Mouse (Mus musculus): Measurements from ENCODE around the gene Cdkn2c. TPM values are rescaled to one million over a fixed set of nuclear protein-coding genes. Genes with fewer than 3 reads are reported as not detected.
"Not testable (repeated sequence)": the region's sequence is repeated elsewhere in the genome, so short reads cannot be mapped to it uniquely, and the experiment has no call there.

Gene Cdkn2c
- 14.3 and 15.3 TPM in 2 replicates for polyA plus RNA-seq (2015; fragmentation: Nextera tagmentation; extraction: Ambion mirVana)

DNA sequence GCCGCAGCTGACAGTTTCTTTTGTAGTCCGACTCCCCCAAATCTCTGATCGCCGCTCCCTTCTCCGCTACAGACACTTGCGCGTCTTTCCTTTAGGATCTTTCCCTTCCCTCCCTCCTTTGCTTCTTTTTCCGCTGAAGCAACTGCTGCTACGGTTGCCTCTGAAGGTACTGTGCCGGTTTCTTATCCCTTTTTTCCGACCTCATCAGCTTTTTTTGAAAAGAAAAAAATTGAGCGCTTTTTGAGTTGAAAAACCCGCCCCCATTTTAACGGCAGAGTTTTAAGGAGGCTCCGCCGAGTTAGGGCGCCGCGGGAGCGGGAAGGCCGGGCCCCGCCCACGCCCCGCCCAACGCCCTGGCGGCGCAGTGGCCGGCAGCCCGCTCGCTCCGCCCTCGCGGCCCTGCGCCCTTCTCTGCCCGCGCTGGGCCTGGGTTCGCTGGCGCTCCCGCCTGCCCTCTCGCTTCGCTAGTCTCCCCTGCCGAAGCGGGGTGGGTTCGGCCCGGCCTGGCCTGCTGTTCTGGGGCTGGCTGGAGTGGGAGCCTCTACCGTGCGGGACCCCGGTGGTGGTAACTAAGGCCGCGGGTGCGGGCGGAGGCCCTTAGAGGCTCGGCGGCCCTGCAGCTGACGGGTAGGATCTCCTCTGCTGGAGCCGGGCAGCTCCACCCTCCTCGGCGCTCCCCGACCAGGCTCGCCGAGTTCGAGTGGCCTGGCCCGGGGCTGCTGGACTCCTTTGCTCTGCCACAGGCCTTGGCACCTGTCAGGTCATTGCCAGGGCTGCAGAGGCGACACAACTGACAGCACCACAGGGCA is at the start of gene Cdkn2c:
Cdkn2c (minus strand) TSS at position 729 of the 809 bp plus-strand sequence.
- Histone ChIP-seq H3K27me3 (peaks cover 13% of the 10 kb centered on the region; the same call in 1 of the 2 replicates), H3K4me3 (peak within 1 kb of the TSS; percentile 66), H3K9me3 (no peaks in the 10 kb centered on the region), H3K27ac (replicated peaks) (peak within 1 kb of the TSS; percentile 81), H3K9ac (replicated peaks) (peak within 1 kb of the TSS; percentile 67), H3K36me3 (no peaks in the 10 kb centered on the region), H3K4me2 (replicated peaks) (peak within 1 kb of the TSS; percentile 90), H3K4me1 (peaks cover 26% of the 10 kb centered on the region)
- ATAC-seq (replicated peaks): peak; percentile 92
- under 1% methylated on average over 64 of the region's 64 CpGs for WGBS

GRCm38 (mm10) chr4:109705349-109705748 is 38.4 kb upstream of the Cdkn2c start:
- ATAC-seq (replicated peaks): no peak
- H3K9ac ChIP-seq (replicated peaks): no peak overlapping the region
- H3K4me2 ChIP-seq (replicated peaks): no peak overlapping the region
- H3K36me3 ChIP-seq: no peaks in the 10 kb centered on the region
- no peak overlapping the region for H3K27ac ChIP-seq (replicated peaks)
- no peaks in the 10 kb centered on the region for H3K9me3 ChIP-seq
- 90% methylated on average over 2 of the region's 2 CpGs for WGBS
- H3K4me3 ChIP-seq: no peak overlapping the region
- no peaks in the 10 kb centered on the region for H3K4me1 ChIP-seq
- H3K27me3 ChIP-seq: no peaks in the 10 kb centered on the region

GRCm38 (mm10) chr4:109703568-109703967 is 36.6 kb upstream of the Cdkn2c start:
- no peak overlapping the region for H3K4me3 ChIP-seq
- H3K36me3 ChIP-seq: no peaks in the 10 kb centered on the region
- H3K27me3 ChIP-seq: no peaks in the 10 kb centered on the region
- H3K4me2 ChIP-seq (replicated peaks): no peak overlapping the region
- ATAC-seq (replicated peaks): no peak
- H3K4me1 ChIP-seq: no peaks in the 10 kb centered on the region
- H3K9ac ChIP-seq (replicated peaks): no peak overlapping the region
- no peaks in the 10 kb centered on the region for H3K9me3 ChIP-seq
- H3K27ac ChIP-seq (replicated peaks): no peak overlapping the region

DNA sequence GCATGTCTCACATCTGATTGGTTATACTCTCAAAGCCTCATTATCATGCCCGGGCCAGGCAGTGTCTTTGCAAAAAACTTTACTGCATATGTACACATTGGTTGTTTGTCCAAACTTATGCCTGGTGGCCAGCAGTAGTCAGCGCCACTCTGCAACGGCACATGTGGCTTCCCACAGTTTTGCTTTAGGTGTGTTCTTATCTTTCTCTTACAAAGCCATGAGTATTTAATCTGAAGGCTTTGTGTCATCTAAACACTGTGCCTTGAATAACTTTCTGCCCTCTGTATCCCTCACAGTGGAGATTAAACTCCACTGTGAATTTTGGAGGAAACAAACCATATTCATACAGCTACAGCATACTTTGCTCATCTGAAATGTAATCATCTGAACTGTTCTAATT is 33.7 kb upstream of the Cdkn2c start:
- not testable (repeated sequence) for H3K4me3 ChIP-seq; H3K9me3 ChIP-seq; ATAC-seq (replicated peaks); H3K4me1 ChIP-seq; H3K9ac ChIP-seq (replicated peaks); H3K36me3 ChIP-seq; H3K27me3 ChIP-seq; H3K27ac ChIP-seq (replicated peaks); H3K4me2 ChIP-seq (replicated peaks)
- WGBS: 79% methylated on average over 3 of the region's 3 CpGs

DNA sequence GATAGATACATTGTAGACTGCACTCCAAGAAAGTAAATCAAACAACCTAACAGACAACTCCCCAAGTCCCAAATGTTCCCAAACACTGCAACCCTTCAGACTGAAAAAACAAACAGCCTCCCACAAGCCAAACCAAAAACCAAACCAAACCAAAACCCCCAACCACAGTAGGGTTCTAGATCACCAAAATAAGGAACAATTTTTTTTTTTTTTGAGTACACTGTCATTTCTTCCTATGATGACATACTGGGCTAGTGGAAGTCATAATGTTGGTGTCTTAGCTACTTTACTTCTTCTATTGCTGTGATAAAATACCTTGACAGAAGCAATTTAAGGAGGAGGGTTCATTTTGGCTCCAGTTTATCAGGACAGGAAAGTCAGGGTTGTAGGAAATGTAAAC is 25.7 kb upstream of the Cdkn2c start:
- Histone ChIP-seq H3K4me3 (no peak overlapping the region), H3K27me3 (no peaks in the 10 kb centered on the region), H3K36me3 (no peaks in the 10 kb centered on the region), H3K9ac (replicated peaks) (no peak overlapping the region), H3K27ac (replicated peaks) (no peak overlapping the region), H3K4me1 (no peaks in the 10 kb centered on the region), H3K4me2 (replicated peaks) (no peak overlapping the region), H3K9me3 (peaks cover 5% of the 10 kb centered on the region; the same call in 1 of the 2 replicates)
- no peak for ATAC-seq (replicated peaks)

DNA sequence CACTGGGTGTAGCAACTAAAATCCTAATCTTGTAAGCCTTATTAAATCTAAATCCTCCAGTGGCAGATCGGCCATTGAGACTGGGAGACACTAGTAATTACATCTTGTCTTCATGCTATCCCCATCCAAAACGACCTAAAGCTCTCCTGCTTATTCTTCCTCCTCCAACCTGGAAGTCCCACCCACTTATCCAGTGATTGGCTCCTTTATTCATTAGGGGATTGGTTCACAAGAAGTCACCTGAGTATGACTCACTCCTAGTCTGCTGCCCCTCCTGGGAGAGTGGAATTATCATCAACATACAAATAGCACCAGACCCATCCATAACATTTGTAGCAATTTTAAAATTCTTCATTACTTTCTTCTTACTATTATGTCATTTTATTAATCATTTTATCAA is 16.6 kb upstream of the Cdkn2c start:
- Histone ChIP-seq H3K4me1 (peaks cover 4% of the 10 kb centered on the region; the same call in 1 of the 2 replicates), H3K27ac (replicated peaks) (no peak overlapping the region), H3K36me3 (no peaks in the 10 kb centered on the region), H3K9ac (replicated peaks) (no peak overlapping the region), H3K4me3 (no peak overlapping the region), H3K9me3 (no peaks in the 10 kb centered on the region), H3K4me2 (replicated peaks) (no peak overlapping the region), H3K27me3 (no peaks in the 10 kb centered on the region)
- WGBS: 72% methylated on average over 2 of the region's 2 CpGs
- no peak for ATAC-seq (replicated peaks)

- ATAC-seq (replicated peaks): peak; percentile 17
- H3K9me3 ChIP-seq: no peaks in the 10 kb centered on the region
- peak overlapping the region; percentile 82 for H3K4me3 ChIP-seq
- peaks cover 19% of the 10 kb centered on the region for H3K4me1 ChIP-seq
- H3K4me2 ChIP-seq (replicated peaks): peak overlapping the region; percentile 65
- peak overlapping the region; percentile 95 for H3K27ac ChIP-seq (replicated peaks)
- no peaks in the 10 kb centered on the region for H3K36me3 ChIP-seq
- WGBS: 3% methylated on average over 3 of the region's 3 CpGs
- peak overlapping the region; percentile 75 for H3K9ac ChIP-seq (replicated peaks)
- H3K27me3 ChIP-seq: no peaks in the 10 kb centered on the region
Measured at GRCm38 (mm10) chr4:109677221-109677620, 10.2 kb upstream of the Cdkn2c start.

DNA sequence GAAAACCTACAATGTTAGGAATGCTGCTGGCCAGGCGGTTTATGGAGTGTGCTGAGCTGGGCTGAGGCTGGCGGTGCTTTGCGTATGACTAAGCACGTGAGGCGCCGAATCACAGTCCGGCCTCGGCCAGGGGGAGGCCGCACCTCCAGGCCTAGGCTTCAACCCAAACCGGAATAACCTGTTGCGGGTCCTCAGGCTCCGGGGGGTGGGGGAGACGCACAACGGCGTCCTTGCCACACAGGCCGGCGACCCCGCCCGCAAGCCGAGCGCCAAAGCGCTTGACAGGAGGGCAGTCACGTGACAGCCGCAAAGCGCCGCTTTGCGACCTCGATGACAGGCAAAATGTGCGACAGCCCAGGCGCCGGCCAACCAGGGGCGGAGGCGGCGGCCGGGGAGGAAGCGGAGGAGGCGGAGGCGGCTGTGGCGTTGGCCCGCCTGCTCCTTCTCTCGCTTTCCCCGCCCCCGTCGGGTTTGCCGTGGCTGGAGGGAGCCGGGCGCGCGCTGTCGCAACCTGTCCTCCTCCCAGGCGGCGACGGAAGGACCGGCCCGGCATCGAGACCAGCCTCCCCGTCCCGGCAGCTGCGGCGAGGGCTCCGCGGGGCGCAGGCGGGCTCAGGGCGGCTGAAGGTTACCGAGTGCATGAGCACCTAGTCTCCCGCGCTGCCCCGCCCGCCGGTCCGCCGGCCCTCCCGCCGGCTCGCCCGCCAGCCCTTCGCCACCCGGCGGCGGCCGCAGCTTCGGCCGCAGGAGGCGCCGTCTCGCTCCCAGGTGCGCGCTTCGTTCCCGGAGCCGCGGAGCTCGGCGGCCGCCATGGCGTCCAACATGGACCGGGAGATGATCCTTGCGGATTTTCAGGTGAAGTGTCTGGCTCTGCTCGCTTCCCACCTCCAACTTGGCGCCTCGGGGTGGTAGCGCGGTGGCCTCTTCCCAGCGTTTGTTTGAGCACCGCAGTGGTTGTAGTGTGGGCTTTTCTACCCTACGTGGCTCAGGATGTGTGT is 9.5 kb upstream of the Cdkn2c start, which contains the start of gene Faf1:
Faf1 (plus strand) TSS at position 371 of the 998 bp plus-strand sequence.
- Histone ChIP-seq H3K36me3 (no peaks in the 10 kb centered on the region), H3K27me3 (no peaks in the 10 kb centered on the region), H3K9me3 (no peaks in the 10 kb centered on the region), H3K4me1 (peaks cover 19% of the 10 kb centered on the region), H3K4me2 (replicated peaks) (peak within 1 kb of the TSS; percentile 65), H3K27ac (replicated peaks) (peak within 1 kb of the TSS; percentile 95), H3K9ac (replicated peaks) (peak within 1 kb of the TSS; percentile 82), H3K4me3 (peak within 1 kb of the TSS; percentile 82)
- under 1% methylated on average over 101 of the region's 107 CpGs for WGBS
- ATAC-seq (replicated peaks): peak; percentile 98

DNA sequence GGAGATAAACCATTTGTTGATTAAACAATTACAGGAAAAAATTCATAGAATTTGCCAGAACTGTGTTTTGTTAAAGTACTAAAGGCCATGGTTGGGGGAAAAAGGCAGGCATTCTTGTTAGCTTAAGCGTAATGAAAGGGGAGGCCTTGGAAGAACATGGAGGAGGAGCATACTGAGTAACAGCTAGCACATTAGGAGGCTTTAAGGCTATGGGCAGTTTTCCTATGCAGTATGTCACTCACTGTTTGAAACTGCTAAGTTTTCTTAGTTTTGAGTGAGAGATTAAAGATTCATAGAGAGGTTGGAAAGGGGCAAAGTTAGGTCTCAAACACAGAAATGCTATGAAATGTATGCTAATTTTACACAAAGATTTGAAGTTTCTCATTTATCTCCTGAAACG is 7.1 kb upstream of the Cdkn2c start:
- no peak for ATAC-seq (replicated peaks)
- H3K27me3 ChIP-seq: no peaks in the 10 kb centered on the region
- no peak overlapping the region for H3K9ac ChIP-seq (replicated peaks)
- no peak overlapping the region for H3K4me3 ChIP-seq
- no peaks in the 10 kb centered on the region for H3K9me3 ChIP-seq
- H3K27ac ChIP-seq (replicated peaks): no peak overlapping the region
- WGBS: 89% methylated on average over 2 of the region's 2 CpGs
- H3K4me1 ChIP-seq: peaks cover 16% of the 10 kb centered on the region
- no peaks in the 10 kb centered on the region for H3K36me3 ChIP-seq
- no peak overlapping the region for H3K4me2 ChIP-seq (replicated peaks)

DNA sequence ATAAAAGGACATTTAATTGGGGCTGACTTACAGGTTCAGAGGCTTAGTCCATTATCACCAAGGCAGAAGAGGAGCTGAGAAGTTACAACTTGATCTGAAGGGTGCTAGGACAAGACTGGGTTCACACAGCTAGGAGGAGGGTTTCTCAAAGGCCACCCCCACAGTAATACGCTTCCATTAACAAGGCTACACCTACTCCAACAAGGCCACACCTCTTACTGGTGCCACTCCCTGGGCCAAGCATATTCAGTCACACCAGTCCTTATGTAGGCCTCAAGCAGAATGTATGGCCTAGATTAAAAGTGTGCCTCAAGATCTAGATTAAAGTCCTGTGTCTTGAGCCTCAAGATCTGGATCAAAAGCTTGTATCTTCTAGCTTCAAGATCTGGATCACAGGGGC is 5.0 kb upstream of the Cdkn2c start:
- WGBS: 88% methylated on average over 1 of the region's 1 CpGs
- Histone ChIP-seq H3K36me3 (no peaks in the 10 kb centered on the region), H3K4me2 (replicated peaks) (no peak overlapping the region), H3K9me3 (no peaks in the 10 kb centered on the region), H3K27me3 (no peaks in the 10 kb centered on the region), H3K4me3 (no peak overlapping the region), H3K27ac (replicated peaks) (no peak overlapping the region), H3K9ac (replicated peaks) (no peak overlapping the region), H3K4me1 (peaks cover 4% of the 10 kb centered on the region)
- no peak for ATAC-seq (replicated peaks)

DNA sequence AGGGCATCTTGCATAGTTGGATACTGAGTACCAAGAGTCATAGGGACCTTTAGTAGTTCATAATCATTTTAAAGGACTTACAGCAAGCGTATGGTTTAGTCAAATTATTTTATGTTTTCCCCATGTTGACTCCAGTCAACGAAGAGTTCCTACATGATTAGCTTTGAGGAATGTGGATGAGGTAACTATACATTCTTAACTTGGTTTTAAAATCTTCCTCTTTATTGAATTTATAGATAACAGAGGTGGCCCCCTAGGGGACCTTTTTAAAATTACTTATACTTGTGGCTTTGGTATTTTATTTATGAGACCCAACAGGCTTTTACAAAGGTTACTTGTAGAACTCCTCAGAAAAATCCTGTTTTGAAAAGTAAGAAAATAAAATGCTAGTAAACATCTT is 3.2 kb upstream of the Cdkn2c start:
- ATAC-seq (replicated peaks): no peak
- no peak overlapping the region for H3K9ac ChIP-seq (replicated peaks)
- H3K4me1 ChIP-seq: peaks cover 15% of the 10 kb centered on the region
- no peaks in the 10 kb centered on the region for H3K27me3 ChIP-seq
- no peak overlapping the region for H3K27ac ChIP-seq (replicated peaks)
- no peaks in the 10 kb centered on the region for H3K36me3 ChIP-seq
- no peaks in the 10 kb centered on the region for H3K9me3 ChIP-seq
- H3K4me3 ChIP-seq: no peak overlapping the region
- no peak overlapping the region for H3K4me2 ChIP-seq (replicated peaks)
- WGBS: 77% methylated on average over 2 of the region's 2 CpGs

GRCm38 (mm10) chr4:109667518-109667917 is 529 bp upstream of the Cdkn2c start:
- no peak for ATAC-seq (replicated peaks)
- no peaks in the 10 kb centered on the region for H3K9me3 ChIP-seq
- H3K27ac ChIP-seq (replicated peaks): no peak overlapping the region
- peaks cover 26% of the 10 kb centered on the region for H3K4me1 ChIP-seq
- H3K4me2 ChIP-seq (replicated peaks): peak overlapping the region; percentile 90
- 50% methylated on average over 2 of the region's 2 CpGs for WGBS
- no peak overlapping the region for H3K9ac ChIP-seq (replicated peaks)
- peaks cover 7% of the 10 kb centered on the region; the same call in 1 of the 2 replicates for H3K27me3 ChIP-seq
- H3K36me3 ChIP-seq: no peaks in the 10 kb centered on the region
- peak overlapping the region; percentile 66; the same call in 1 of the 2 replicates for H3K4me3 ChIP-seq
